Mouse (Mus musculus) cortical plate, adult 2 months (tissue): ENCODE results near the gene Mapk8ip1. TPM values are rescaled to one million over a fixed set of nuclear protein-coding genes. Genes with fewer than 3 reads are reported as not detected.

Experiments
- H3K27ac ChIP-seq: fragments of 200-500 bp; 2 replicates; pipeline ENCODE4 v1.5.1; 2012; ENCODE audit warnings: low read length, control low read depth, inconsistent platforms; ENCODE audit not compliant: insufficient read depth
- H3K4me1 ChIP-seq: fragments of 200-500 bp; 2 replicates; pipeline ENCODE4 v1.6.1; 2011; ENCODE audit warnings: low read length; ENCODE audit not compliant: control insufficient read depth, insufficient read depth
- H3K4me3 ChIP-seq: fragments of 200-500 bp; 2 replicates; pipeline ENCODE4 v1.5.1; 2011; ENCODE audit warnings: mild to moderate bottlenecking, low read length, control low read depth; ENCODE audit not compliant: insufficient read depth
- CTCF ChIP-seq: fragments of 200-500 bp; IDR thresholded peaks from 2 replicates; pipeline ENCODE4 v1.5.1; 2011; ENCODE audit warnings: mild to moderate bottlenecking, control low read depth, low read length; ENCODE audit not compliant: insufficient read depth; ENCODE audit errors: extremely low read depth
- POLR2A ChIP-seq: fragments of 200-500 bp; IDR thresholded peaks from 2 replicates; pipeline ENCODE4 v1.6.1; 2011; ENCODE audit warnings: mild to moderate bottlenecking, low read length, control low read depth; ENCODE audit not compliant: insufficient read depth; ENCODE audit errors: extremely low read depth
- polyA plus RNA-seq: library from polyadenylated mRNA; depleted of rRNA; stranded (reverse); fragments of >200 nt; gene quantifications from 2 replicates; pipeline ENCODE4 v1.2.3, GENCODE M21; 2012

Mapk8ip1 gene
- polyA plus RNA-seq, 1 experiment: 320 TPM

- Histone ChIP-seq H3K4me1 (peaks cover 10% of the 10 kb centered on the region; the same call in 1 of the 2 replicates), H3K4me3 (peak overlapping the region; percentile 88), H3K27ac (peak overlapping the region; percentile 95)
- TF ChIP-seq CTCF (no peak), POLR2A (no peak)
Observed at GRCm38 (mm10) chr2:92386821-92387570, 14.1 kb downstream of the Mapk8ip1 start.

- Histone ChIP-seq H3K27ac (no peak overlapping the region), H3K4me1 (peaks cover 2% of the 10 kb centered on the region; the same call in 1 of the 2 replicates), H3K4me3 (no peak overlapping the region)
- TF ChIP-seq CTCF (no peak), POLR2A (no peak)
Observed at GRCm38 (mm10) chr2:92385113-92386051, 15.7 kb downstream of the Mapk8ip1 start.

- no peak overlapping the region for H3K27ac ChIP-seq
Observed at GRCm38 (mm10) chr2:92384101-92384500, 17.0 kb downstream of the Mapk8ip1 start.

GRCm38 (mm10) chr2:92382759-92383158 is 18.3 kb downstream of the Mapk8ip1 start:
- H3K27ac ChIP-seq: no peak overlapping the region
- H3K4me3 ChIP-seq: no peak overlapping the region
- no peak for TF ChIP-seq POLR2A
- no peaks in the 10 kb centered on the region for H3K4me1 ChIP-seq

More at GRCm38 (mm10) chr2:92384101-92384500, 17.0 kb downstream of the Mapk8ip1 start:
- TF ChIP-seq CTCF: no peak
- no peak for TF ChIP-seq POLR2A
- Histone ChIP-seq H3K4me3 (no peak overlapping the region), H3K4me1 (no peaks in the 10 kb centered on the region)

GRCm38 (mm10) chr2:92381901-92382588 is 19.0 kb downstream of the Mapk8ip1 start, which contains the start of gene 1700029I15Rik:
TSS of gene 1700029I15Rik (plus strand) at chr2:92382538.
- no peaks in the 10 kb centered on the region for H3K4me1 ChIP-seq
- no peak for TF ChIP-seq CTCF
- TF ChIP-seq POLR2A: 0 out of 2 replicates have a peak, but pooled peaks have one; percentile 7
- no peak within 1 kb of the TSS for H3K4me3 ChIP-seq
- no peak within 1 kb of the TSS for H3K27ac ChIP-seq

GRCm38 (mm10) chr2:92381161-92381560 is 19.9 kb downstream of the Mapk8ip1 start:
- TF ChIP-seq POLR2A (no peak), CTCF (no peak)
- no peak overlapping the region for H3K27ac ChIP-seq

GRCm38 (mm10) chr2:92380495-92381050 is 20.5 kb downstream of the Mapk8ip1 start:
- TF ChIP-seq CTCF (no peak), POLR2A (no peak)
- Histone ChIP-seq H3K4me1 (peaks cover 5% of the 10 kb centered on the region), H3K27ac (no peak overlapping the region), H3K4me3 (no peak overlapping the region)

More at GRCm38 (mm10) chr2:92381161-92381560, 19.9 kb downstream of the Mapk8ip1 start:
- Histone ChIP-seq H3K4me3 (no peak overlapping the region), H3K4me1 (peaks cover 2% of the 10 kb centered on the region)

- Histone ChIP-seq H3K4me3 (no peak overlapping the region), H3K4me1 (peaks cover 5% of the 10 kb centered on the region), H3K27ac (no peak overlapping the region)
- TF ChIP-seq POLR2A (no peak), CTCF (no peak)
Observed at GRCm38 (mm10) chr2:92379783-92380494, 21.1 kb downstream of the Mapk8ip1 start.
